Mouse (Mus musculus) CD4-positive naive resting alpha-beta T cell, adult 57 days (primary cell): ENCODE results near the gene Gm28372. TPM values are rescaled to one million over a fixed set of nuclear protein-coding genes. Genes with fewer than 3 reads are reported as not detected.

Experiments
- total RNA-seq: library from RNA; stranded (reverse); gene quantifications from one replicate; pipeline ENCODE4 v1.2.4, GENCODE M21; 2023

Gene Gm28372
- total RNA-seq = not detected

DNA sequence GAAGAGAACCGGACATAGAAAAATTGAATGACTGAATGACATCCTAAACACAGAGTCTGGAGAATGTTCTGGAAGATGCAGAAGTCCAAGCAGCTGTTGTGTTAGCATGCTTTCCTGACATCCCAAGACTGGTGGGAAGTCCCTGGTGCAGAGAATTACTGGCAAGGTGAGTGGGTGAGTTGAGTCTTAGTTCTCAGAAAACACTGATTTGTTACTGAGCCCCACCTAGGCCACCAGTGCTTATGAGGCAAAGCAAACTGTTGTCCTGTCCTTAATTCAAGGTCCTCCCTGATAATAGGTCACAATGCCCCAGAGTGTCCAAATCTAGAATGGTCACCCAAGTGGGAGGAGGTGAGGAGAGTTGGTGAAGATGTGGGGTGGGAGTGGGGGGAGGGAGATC is at the start of gene Gm28372, which contains the start of gene 1700020A23Rik:
TSS of gene Gm28372 (plus strand) at position 301 of the 400 bp plus-strand sequence.
TSS of gene 1700020A23Rik (plus strand) at position 321 of the 400 bp plus-strand sequence.

GRCm38 (mm10) chr2:130397186-130397985 is 7.7 kb upstream of the Gm28372 start, which contains the start of gene Cpxm1:
TSS of gene Cpxm1 (minus strand) at chr2:130397574.

GRCm38 (mm10) chr2:130406178-130406577 is 1.1 kb downstream of the Gm28372 start, which contains the start of gene Tmem239:
TSS of gene Tmem239 (plus strand) at chr2:130406478.

GRCm38 (mm10) chr2:130424126-130424853 is 19.3 kb downstream of the Gm28372 start, which contains the start of the genes Vps16 and Pced1a:
TSS of gene Vps16 (plus strand) at chr2:130424339.
TSS of gene Pced1a (minus strand) at chr2:130424701.

DNA sequence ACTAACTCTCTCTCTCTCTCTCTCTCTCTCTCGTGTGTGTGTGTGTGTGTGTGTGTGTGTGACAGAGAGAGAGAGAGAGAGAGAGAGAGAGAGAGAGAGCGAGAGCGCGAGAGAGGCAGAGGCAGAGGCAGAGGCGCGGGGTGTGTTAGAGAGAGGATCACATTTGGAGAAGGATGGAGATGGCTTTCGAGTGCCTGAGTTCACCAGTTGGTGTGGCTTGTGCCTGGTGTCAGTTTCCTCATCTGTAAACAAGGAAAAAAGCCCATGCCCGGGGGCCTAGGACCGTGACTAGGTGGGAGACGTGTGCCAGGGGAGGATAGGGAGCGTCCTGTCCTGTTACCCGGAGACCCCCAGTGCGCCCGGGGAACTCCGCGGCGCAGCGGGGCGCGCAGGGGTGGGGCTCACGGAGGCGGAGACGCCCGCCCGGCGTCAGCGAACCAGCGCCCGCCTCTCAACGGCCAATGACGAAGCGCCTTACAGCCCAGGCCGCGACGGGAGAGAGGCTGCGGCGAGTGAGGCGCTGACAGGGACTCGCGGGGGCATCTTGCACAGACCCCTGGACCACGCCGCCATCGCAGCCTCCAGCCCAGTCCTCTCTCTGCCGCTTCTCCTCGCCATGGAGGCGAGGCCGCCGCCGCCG is 44.9 kb downstream of the Gm28372 start, which contains the start of gene Ptpra:
TSS of gene Ptpra (plus strand) at position 485 of the 640 bp plus-strand sequence.

Other genes with a start within 250 kb of the Gm28372 start
- 191 TPM for gene Snrpb, start 225.8 kb upstream of the Gm28372 start, total RNA-seq
- gene Tmc2, start 210.0 kb upstream of the Gm28372 start, total RNA-seq = not detected
- gene Nop56, start 130.8 kb upstream of the Gm28372 start, total RNA-seq = 424 TPM
- 127 TPM for gene Idh3b, start 120.7 kb upstream of the Gm28372 start, total RNA-seq
- gene Ebf4, start 110.1 kb upstream of the Gm28372 start, total RNA-seq = not detected
- gene Cpxm1, start 7.7 kb upstream of the Gm28372 start, total RNA-seq = 0.65 TPM
- not detected for gene 1700020A23Rik, start within 50 bp of the Gm28372 start, total RNA-seq
- gene Tmem239, start 1.2 kb downstream of the Gm28372 start, total RNA-seq = not detected
- 132 TPM for gene Vps16, start 19.1 kb downstream of the Gm28372 start, total RNA-seq
- gene Pced1a, start 19.5 kb downstream of the Gm28372 start, total RNA-seq = 26.0 TPM
- 129 TPM for gene Ptpra, start 45.0 kb downstream of the Gm28372 start, total RNA-seq
- 62.3 TPM for gene Mrps26, start 158.5 kb downstream of the Gm28372 start, total RNA-seq
- not detected for gene Oxt, start 170.9 kb downstream of the Gm28372 start, total RNA-seq
- gene Avp, start 177.3 kb downstream of the Gm28372 start, total RNA-seq = not detected
- 7.8 TPM for gene Fastkd5, start 224.8 kb downstream of the Gm28372 start, total RNA-seq
- gene Ubox5, start 224.8 kb downstream of the Gm28372 start, total RNA-seq = 4.5 TPM
- 4.3 TPM for gene Lzts3, start 237.6 kb downstream of the Gm28372 start, total RNA-seq